Mouse (Mus musculus) bone marrow, adult 2 months (tissue): ENCODE measurements around the gene Tdrd9. TPM values are rescaled to one million over a fixed set of nuclear protein-coding genes. Genes with fewer than 3 reads are reported as not detected.

Source experiments
- H3K27ac ChIP-seq: fragments of 200-500 bp; 2 replicates; pipeline ENCODE4 v1.5.1; 2012; ENCODE audit warnings: low read depth, mild to moderate bottlenecking, control low read depth, inconsistent platforms, low read length; ENCODE audit not compliant: control insufficient read depth, poor library complexity, insufficient read depth
- H3K4me1 ChIP-seq: fragments of 200-500 bp; 2 replicates; pipeline ENCODE4 v1.6.1; 2011; ENCODE audit warnings: low read length; ENCODE audit not compliant: control insufficient read depth, insufficient read depth
- H3K4me3 ChIP-seq: fragments of 200-500 bp; replicated peaks from 2 replicates; pipeline ENCODE3; 2011; ENCODE audit warnings: mild to moderate bottlenecking, low read depth, low read length, control low read depth; ENCODE audit not compliant: control insufficient read depth
- CTCF ChIP-seq: fragments of 200-500 bp; IDR thresholded peaks from 2 replicates; pipeline ENCODE4 v1.5.1; 2011; ENCODE audit warnings: low read length, control low read depth; ENCODE audit not compliant: control insufficient read depth, insufficient read depth
- POLR2A ChIP-seq: fragments of 200-500 bp; IDR thresholded peaks from 2 replicates; pipeline ENCODE4 v1.6.1; 2011; ENCODE audit warnings: low read depth, mild to moderate bottlenecking, control low read depth, low read length, borderline replicate concordance; ENCODE audit not compliant: control insufficient read depth
- WGBS: fragments of 180-500 bp; shearing (Covaris S2); methylation state at CpG from one replicate; pipeline ENCODE4 v1.1.7; 2018; 5-methylcytosine and 5-hydroxymethylcytosine counted together
- polyA plus RNA-seq: library from polyadenylated mRNA; stranded (reverse); fragments of >200 nt; gene quantifications from 2 replicates; pipeline ENCODE4 v1.2.4, GENCODE M21; 2011; ENCODE audit warnings: low replicate concordance; ENCODE audit not compliant: missing spikeins, insufficient read depth, insufficient read length

The Tdrd9 gene
- polyA plus RNA-seq, 1 experiment, result not detected

GRCm38 (mm10) chr12:112086726-112087125 lies 115.4 kb downstream of the Tdrd9 start:
- H3K4me3 ChIP-seq, result no peak overlapping the region
- TF ChIP-seq CTCF (no peak), POLR2A (no peak)
- no peak overlapping the region for H3K27ac ChIP-seq
- 60% methylated on average over 6 of the region's 6 CpGs for WGBS
- H3K4me1 ChIP-seq, result no peaks in the 10 kb centered on the region

DNA sequence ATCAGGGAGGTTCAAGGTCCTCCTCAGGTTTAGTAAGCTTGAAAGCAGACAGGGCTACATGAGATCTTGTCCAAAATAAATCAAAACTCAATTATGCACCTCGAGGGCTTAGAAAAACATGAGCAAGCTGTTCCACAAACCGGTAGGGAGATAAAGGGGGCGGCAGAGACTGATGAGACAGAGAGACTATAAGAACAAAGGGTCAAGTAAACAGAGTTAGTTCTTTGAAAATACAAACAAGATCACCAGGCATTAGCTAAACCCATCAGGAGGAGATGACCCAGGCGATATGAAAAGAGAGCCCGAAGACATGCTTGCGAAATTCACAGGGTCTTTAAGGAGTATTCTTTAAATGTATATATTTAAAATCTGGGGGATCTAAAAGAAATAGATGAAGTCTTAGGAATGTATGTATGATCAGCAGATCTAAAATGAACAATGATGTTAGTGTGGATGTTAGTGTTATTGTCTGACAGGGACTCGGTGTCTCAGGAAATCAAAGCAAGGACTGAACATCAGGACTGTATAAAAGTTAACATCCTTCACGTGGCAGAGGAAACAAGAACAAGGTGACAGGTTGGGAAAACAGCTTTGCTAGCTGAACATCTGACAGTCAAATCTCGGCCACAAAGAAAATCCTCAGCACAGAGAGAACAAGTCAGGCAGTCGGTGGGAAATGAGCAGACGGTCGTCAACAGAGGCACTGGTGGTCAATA lies 117.4 kb downstream of the Tdrd9 start:
- 65% methylated on average over 12 of the region's 12 CpGs for WGBS
- no peak for TF ChIP-seq CTCF
- no peak for TF ChIP-seq POLR2A
- no peak overlapping the region for H3K27ac ChIP-seq
- no peaks in the 10 kb centered on the region for H3K4me1 ChIP-seq
- H3K4me3 ChIP-seq, result no peak overlapping the region

- WGBS, result 5% methylated on average over 12 of the region's 12 CpGs
- peak; percentile 68 for TF ChIP-seq CTCF
- no peak for TF ChIP-seq POLR2A
- H3K4me1 ChIP-seq, result no peaks in the 10 kb centered on the region
- H3K27ac ChIP-seq, result no peak overlapping the region
- no peak overlapping the region for H3K4me3 ChIP-seq
Observed at GRCm38 (mm10) chr12:112091054-112091453, 119.7 kb downstream of the Tdrd9 start.

GRCm38 (mm10) chr12:112094261-112094880 lies 123.0 kb downstream of the Tdrd9 start:
- no peaks in the 10 kb centered on the region for H3K4me1 ChIP-seq
- no peak for TF ChIP-seq CTCF
- no peak for TF ChIP-seq POLR2A
- WGBS, result 79% methylated on average over 8 of the region's 8 CpGs
- no peak overlapping the region for H3K27ac ChIP-seq
- no peak overlapping the region for H3K4me3 ChIP-seq

DNA sequence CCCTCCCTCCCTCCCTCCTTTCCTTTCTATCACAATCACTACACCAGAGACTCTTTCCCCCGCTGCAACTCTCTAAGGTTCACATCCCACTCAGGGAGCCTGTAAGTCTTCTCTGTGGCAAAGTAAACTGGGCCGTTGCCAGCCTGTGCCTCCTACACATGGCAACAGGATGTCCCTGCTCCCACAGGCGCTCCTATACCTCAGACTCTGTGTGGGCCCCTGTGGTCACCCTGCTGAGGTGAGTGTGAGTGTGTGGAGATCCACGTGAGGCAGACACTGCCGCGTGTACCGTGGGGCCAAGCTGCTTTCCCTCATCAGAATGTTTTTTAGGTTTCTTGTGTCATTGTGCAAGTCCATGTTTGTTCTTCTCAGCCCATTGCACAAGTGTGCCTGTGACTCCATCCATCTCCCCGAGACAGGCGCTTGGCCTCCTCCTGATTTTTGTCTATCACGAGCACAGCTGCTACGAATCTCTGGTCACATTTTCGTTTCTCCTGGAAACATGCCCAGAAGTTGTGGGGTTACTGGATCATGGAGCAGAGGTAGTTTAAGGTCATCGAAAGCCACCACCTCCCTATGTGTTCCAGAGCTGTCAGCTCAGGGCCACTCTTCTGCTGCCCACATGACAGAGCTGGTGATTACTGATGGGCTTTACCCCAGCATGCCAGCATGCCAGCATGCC lies 124.8 kb downstream of the Tdrd9 start:
- Histone ChIP-seq H3K4me3 (no peak overlapping the region), H3K27ac (no peak overlapping the region), H3K4me1 (no peaks in the 10 kb centered on the region)
- TF ChIP-seq CTCF, result no peak
- no peak for TF ChIP-seq POLR2A
- 40% methylated on average over 13 of the region's 13 CpGs for WGBS

DNA sequence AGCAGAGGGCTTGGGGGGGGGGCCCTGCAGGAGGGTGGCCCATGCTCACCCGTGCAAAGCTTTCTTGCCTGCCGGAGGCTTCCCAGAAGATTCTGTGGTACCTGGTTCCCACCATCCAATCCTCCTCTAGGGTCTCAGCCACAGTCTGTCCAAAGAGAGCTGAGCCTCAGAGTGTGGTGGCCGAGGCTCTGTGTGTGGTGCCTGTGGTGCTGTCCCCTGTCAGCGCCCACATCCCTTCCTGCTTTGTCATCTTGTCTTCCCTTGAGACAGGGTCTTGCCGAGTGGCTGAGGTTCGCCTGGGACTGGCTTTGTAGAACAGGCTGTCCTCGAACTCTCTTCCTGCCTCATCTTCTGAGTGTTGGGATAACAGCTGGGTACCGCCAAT lies 125.4 kb downstream of the Tdrd9 start:
- TF ChIP-seq CTCF (no peak), POLR2A (no peak)
- Histone ChIP-seq H3K4me1 (no peaks in the 10 kb centered on the region), H3K4me3 (no peak overlapping the region), H3K27ac (no peak overlapping the region)
- WGBS, result 54% methylated on average over 8 of the region's 8 CpGs

GRCm38 (mm10) chr12:112100106-112100505 lies 128.7 kb downstream of the Tdrd9 start:
- no peak for TF ChIP-seq CTCF
- no peak for TF ChIP-seq POLR2A
- Histone ChIP-seq H3K4me1 (no peaks in the 10 kb centered on the region), H3K27ac (no peak overlapping the region), H3K4me3 (no peak overlapping the region)
- 57% methylated on average over 4 of the region's 4 CpGs for WGBS

DNA sequence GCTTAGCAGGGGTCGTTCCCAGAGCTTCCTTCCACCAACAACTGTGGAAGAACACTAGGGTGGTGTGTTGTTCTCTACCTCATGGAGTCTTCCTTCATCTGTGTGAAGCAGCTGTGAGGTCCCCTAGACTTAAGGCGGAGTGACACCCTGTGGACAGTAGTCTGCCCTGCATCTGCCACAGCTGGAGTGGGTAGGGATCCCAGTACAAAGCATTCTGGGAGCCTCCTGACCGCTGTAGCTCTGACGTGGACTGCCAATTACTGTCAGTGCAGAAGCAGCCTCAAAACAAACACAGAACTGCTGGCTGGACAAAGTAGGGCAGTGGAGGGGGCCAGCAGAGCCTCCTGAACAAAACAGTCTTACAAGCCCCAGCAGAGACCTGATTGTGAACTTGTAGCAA lies 129.7 kb downstream of the Tdrd9 start:
- 48% methylated on average over 4 of the region's 4 CpGs for WGBS
- H3K4me1 ChIP-seq, result no peaks in the 10 kb centered on the region
- H3K27ac ChIP-seq, result no peak overlapping the region
- no peak for TF ChIP-seq POLR2A
- TF ChIP-seq CTCF, result no peak
- no peak overlapping the region for H3K4me3 ChIP-seq
